ENCODE assay signal across 8 mouse cellular contexts in the genomic region with DNA sequence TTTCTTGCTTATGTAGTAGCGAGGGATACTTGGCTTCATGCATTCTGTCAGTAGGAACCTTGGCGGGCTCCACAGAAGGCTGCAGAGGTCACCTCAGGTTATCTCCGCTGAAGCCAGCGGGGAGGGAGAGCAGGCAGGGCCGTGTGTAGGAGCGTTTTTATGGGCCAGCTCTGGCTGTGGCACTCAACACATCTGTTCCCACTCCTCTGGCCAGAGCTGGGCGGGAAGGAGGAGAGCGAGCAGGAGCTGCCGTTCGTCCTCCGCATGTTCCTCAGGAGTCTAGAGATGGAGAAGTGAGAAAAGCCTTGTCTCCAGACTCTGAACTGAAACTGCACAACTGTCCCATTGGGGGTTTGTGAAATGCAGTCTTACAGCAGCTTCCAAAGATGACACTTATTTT.
DNase-seq lines count a peak whose midpoint lies in the region; ATAC-seq and TF ChIP-seq lines count a peak whose summit lies in the region.

No protein-coding gene starts in this region.

- no peaks in the 10 kb centered on the region for H3K27me3 ChIP-seq in E14TG2a.4 (ENCODE audit: insufficient read depth, low read length)
- H3K27me3 ChIP-seq in limb, embryonic 11.5 days (ENCODE audit: control insufficient read depth, insufficient read depth, low read length), result peaks cover 3% of the 10 kb centered on the region; the same call in 1 of the 2 replicates
- no peaks in the 10 kb centered on the region for H3K27me3 ChIP-seq in stomach, postnatal 0 days (ENCODE audit: control insufficient read depth, insufficient read depth, low read length)

- no peak for TF ChIP-seq EP300 in stomach, postnatal 0 days (optimal IDR thresholded peaks at IDR 0.05)

- H3K9ac ChIP-seq in limb, embryonic 11.5 days (ENCODE audit: low read length), result 0 out of 2 replicates have a peak overlapping the region, but pooled peaks have one; percentile 5
- no peak overlapping the region for H3K9ac ChIP-seq in stomach, postnatal 0 days (ENCODE audit: low read length)

- peak overlapping the region; percentile 39; the same call in 1 of the 2 replicates for H3K4me3 ChIP-seq in E14TG2a.4 (replicated peaks; ENCODE audit: low read length)
- H3K4me3 ChIP-seq in limb, embryonic 11.5 days (ENCODE audit: low read depth, low read length), result no peak overlapping the region
- H3K4me3 ChIP-seq in stomach, postnatal 0 days (ENCODE audit: low read depth, low read length), result no peak overlapping the region

- H3K9me3 ChIP-seq in E14TG2a.4 (ENCODE audit: low read length), result no peaks in the 10 kb centered on the region
- H3K9me3 ChIP-seq in limb, embryonic 11.5 days (ENCODE audit: control insufficient read depth, low read length), result no peaks in the 10 kb centered on the region
- no peaks in the 10 kb centered on the region for H3K9me3 ChIP-seq in stomach, postnatal 0 days (ENCODE audit: control insufficient read depth, low read length)

- TF ChIP-seq CTCF in E14TG2a.4 (conservative IDR thresholded peaks at IDR 0.05; ENCODE audit: low read length), result no peak
- no peak for TF ChIP-seq CTCF in stomach, postnatal 0 days (IDR thresholded peaks at IDR 0.05; ENCODE audit: low read depth)

- no peak for ATAC-seq in limb, embryonic 11.5 days (ENCODE audit: insufficient number of reproducible peaks, low FRiP score, low TSS enrichment, low read depth)
- no peak for ATAC-seq in stomach, postnatal 0 days (ENCODE audit: low FRiP score, low TSS enrichment)

- no peaks in the 10 kb centered on the region for H3K36me3 ChIP-seq in E14TG2a.4 (ENCODE audit: insufficient read depth, low read length)
- H3K36me3 ChIP-seq in limb, embryonic 11.5 days (ENCODE audit: control insufficient read depth, insufficient read depth, low read length), result no peaks in the 10 kb centered on the region
- no peaks in the 10 kb centered on the region for H3K36me3 ChIP-seq in stomach, postnatal 0 days (ENCODE audit: control insufficient read depth, insufficient read depth, low read length)

- H3K27ac ChIP-seq in limb, embryonic 11.5 days (replicated peaks; ENCODE audit: low read depth, low read length), result 0 out of 2 replicates have a peak overlapping the region, but pooled peaks have one; percentile 1
- no peak overlapping the region for H3K27ac ChIP-seq in stomach, postnatal 0 days (replicated peaks)

- H3K4me1 ChIP-seq in E14TG2a.4 (replicated peaks; ENCODE audit: low read depth, low read length), result peaks cover 42% of the 10 kb centered on the region
- peaks cover 24% of the 10 kb centered on the region for H3K4me1 ChIP-seq in limb, embryonic 11.5 days (ENCODE audit: control insufficient read depth, insufficient read depth, low read length)
- H3K4me1 ChIP-seq in stomach, postnatal 0 days (replicated peaks; ENCODE audit: control insufficient read depth, insufficient read depth), result 0 out of 2 replicates have a peak, but pooled peaks cover 8% of the 10 kb centered on the region

- WGBS in limb, embryonic 11.5 days, result 3% methylated on average over 11 of the region's 11 CpGs
- WGBS in stomach, postnatal 0 days, result 49% methylated on average over 11 of the region's 11 CpGs

- peak overlapping the region; percentile 14; the same call in 1 of the 2 replicates for H3K4me2 ChIP-seq in limb, embryonic 11.5 days (ENCODE audit: low read depth, severe bottlenecking)
- H3K4me2 ChIP-seq in stomach, postnatal 0 days (replicated peaks; ENCODE audit: low read depth), result no peak overlapping the region

- peak; percentile 47 for DNase-seq in adrenal gland, postnatal 14 days
- DNase-seq in adrenal gland, postnatal 4 days (ENCODE audit: low spot score in 2 of 2), result no peak
- peak; percentile 82 for DNase-seq in gastrocnemius, postnatal 25 days
- peak; percentile 77 for DNase-seq in limb, embryonic 11.5 days (ENCODE audit: low spot score)
- DNase-seq in thymus, postnatal 0 days (ENCODE audit: low spot score), result no peak
- no peak for DNase-seq in stomach, postnatal 0 days (ENCODE audit: low spot score)
- DNase-seq in layer of hippocampus, postnatal 25 days (ENCODE audit: extremely low spot score in 1 of 2, low spot score in 1 of 2), result no peak

Comparison
In these comparisons a context has a peak if more than half of its experiments do, and no peak if none do; other contexts are left out.
1. DNase-seq: peak in adrenal gland, postnatal 14 days (single experiment), gastrocnemius, postnatal 25 days (single experiment) and limb, embryonic 11.5 days (single experiment); none in adrenal gland, postnatal 4 days (0 of 2), thymus, postnatal 0 days (single experiment), stomach, postnatal 0 days (single experiment) and layer of hippocampus, postnatal 25 days (0 of 2).